Mouse (Mus musculus) ES-E14 (cell line): ENCODE data around the gene Elovl5. TPM values are rescaled to one million over a fixed set of nuclear protein-coding genes. Genes with fewer than 3 reads are reported as not detected.

Experiments
- DNase-seq: peaks from one replicate; pipeline ENCODE4 v3.0.0-alpha.2; 2013; ENCODE audit warnings: low read depth, low spot score
- H3K27ac ChIP-seq: 2 replicates; pipeline ENCODE4 v1.5.1; 2012; ENCODE audit warnings: low read depth, mild to moderate bottlenecking, low read length, moderate library complexity, mixed read lengths; ENCODE audit not compliant: poor library complexity, insufficient read depth, severe bottlenecking
- H3K36me3 ChIP-seq: 2 replicates; pipeline ENCODE4 v1.6.1; 2012; ENCODE audit warnings: mild to moderate bottlenecking, low read length, moderate library complexity, mixed read lengths; ENCODE audit not compliant: control insufficient read depth, poor library complexity, insufficient read depth, severe bottlenecking
- H3K4me1 ChIP-seq, 2 experiments: fragments of 150-350 bp in 1 of 2; sonication (generic) in 1 of 2; 2 replicates each; pipeline ENCODE4 v1.6.1; 2012; ENCODE audit warnings: low read length in 2 of 2, mild to moderate bottlenecking in 1 of 2, mixed read lengths in 1 of 2; ENCODE audit not compliant: control insufficient read depth in 2 of 2, insufficient read depth in 2 of 2, poor library complexity in 1 of 2
- H3K4me3 ChIP-seq, 2 experiments: fragments of 150-350 bp in 1 of 2; sonication (generic) in 1 of 2; 2 replicates each; pipeline ENCODE4 v1.5.1; 2012; ENCODE audit warnings: low read length in 2 of 2, low read depth in 1 of 2, mild to moderate bottlenecking in 1 of 2, mixed read lengths in 1 of 2; ENCODE audit not compliant: insufficient read depth in 1 of 2, poor library complexity in 1 of 2, severe bottlenecking in 1 of 2
- H3K9ac ChIP-seq: 2 replicates; pipeline ENCODE4 v1.6.1; 2012; ENCODE audit warnings: low read depth, mild to moderate bottlenecking, low read length, mixed read lengths; ENCODE audit not compliant: poor library complexity, insufficient read depth, severe bottlenecking
- H3K9me3 ChIP-seq: fragments of 150-350 bp; sonication (generic); 2 replicates; pipeline ENCODE4 v1.6.1; 2012; ENCODE audit warnings: low read depth, mild to moderate bottlenecking, low read length; ENCODE audit not compliant: control insufficient read depth, insufficient read depth
- CHD2 ChIP-seq: IDR thresholded peaks from 2 replicates; pipeline ENCODE4 v1.6.1; 2014; ENCODE audit warnings: mild to moderate bottlenecking, low read depth, low read length, inconsistent platforms
- HCFC1 ChIP-seq: IDR thresholded peaks from 2 replicates; pipeline ENCODE4 v1.6.1; 2012; ENCODE audit warnings: low read length, inconsistent platforms, borderline replicate concordance; ENCODE audit not compliant: insufficient read depth
- MAFK ChIP-seq: IDR thresholded peaks from 2 replicates; pipeline ENCODE4 v1.6.1; 2014; ENCODE audit warnings: mild to moderate bottlenecking, low read depth, low read length, inconsistent platforms; ENCODE audit not compliant: insufficient read depth
- ZC3H11A ChIP-seq: IDR thresholded peaks from 2 replicates; pipeline ENCODE4 v1.6.1; 2012; ENCODE audit warnings: low read depth, mild to moderate bottlenecking, inconsistent platforms, low read length, borderline replicate concordance
- ZNF384 ChIP-seq: IDR thresholded peaks from 2 replicates; pipeline ENCODE4 v1.6.1; 2012; ENCODE audit warnings: low read depth, low read length, inconsistent platforms
- in situ Hi-C, 2 experiments: fragments of 600-800 bp; cut with MboI; formaldehyde crosslinking; loops; one replicate each; pipeline ENCODE4 v1.15.1; 2025; ENCODE audit warnings: low sequenced_read_pairs in 2 of 2, inconsistent platforms in 1 of 2; ENCODE audit not compliant: unreplicated experiment in 2 of 2
- total RNA-seq: library from RNA; depleted of rRNA; stranded (reverse); fragments of 300-350 nt; gene quantifications from 2 replicates; pipeline ENCODE4 v1.2.3, GENCODE M21; 2012

Elovl5 gene
- total RNA-seq, 1 experiment = 118 TPM

DNA sequence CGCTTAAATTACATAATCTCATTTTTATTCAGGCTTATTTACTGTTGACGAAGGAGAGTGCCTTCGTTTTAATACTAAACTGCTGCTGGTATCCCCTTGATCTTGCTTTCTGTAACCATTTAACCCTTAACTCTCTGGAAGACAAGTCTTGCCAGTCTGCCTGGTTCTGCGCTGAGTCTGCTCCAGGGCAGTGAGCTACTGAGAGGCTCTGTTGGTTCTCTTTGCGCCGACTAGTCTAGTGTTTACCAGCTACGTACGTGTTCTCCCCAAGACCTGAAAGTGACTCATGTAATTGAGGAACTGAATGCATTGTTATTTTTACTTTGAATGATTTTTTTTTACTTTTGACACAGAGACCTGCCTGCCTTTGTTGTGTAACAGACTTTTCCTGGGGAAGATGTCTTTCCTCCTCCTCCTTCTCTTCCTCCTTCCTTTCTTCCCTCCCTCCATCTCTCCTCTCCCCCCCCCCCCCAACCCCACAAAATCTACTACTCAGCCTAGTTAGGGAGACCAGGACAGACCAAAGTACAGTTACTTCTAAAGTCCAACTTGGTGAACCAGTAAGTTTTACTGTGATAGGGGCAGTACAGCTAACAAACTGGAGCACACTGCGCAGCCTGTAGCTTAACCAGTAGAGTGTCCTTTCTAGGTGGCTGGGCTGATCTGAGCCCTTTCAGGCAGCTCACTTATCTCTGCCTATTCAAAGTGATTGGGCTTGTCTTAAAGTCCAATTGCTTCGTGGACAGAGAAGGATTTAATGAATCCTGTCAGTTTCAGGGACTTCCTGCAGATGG, 18.9 kb downstream of the Elovl5 start:
- no peak overlapping the region for H3K4me3 ChIP-seq

DNA sequence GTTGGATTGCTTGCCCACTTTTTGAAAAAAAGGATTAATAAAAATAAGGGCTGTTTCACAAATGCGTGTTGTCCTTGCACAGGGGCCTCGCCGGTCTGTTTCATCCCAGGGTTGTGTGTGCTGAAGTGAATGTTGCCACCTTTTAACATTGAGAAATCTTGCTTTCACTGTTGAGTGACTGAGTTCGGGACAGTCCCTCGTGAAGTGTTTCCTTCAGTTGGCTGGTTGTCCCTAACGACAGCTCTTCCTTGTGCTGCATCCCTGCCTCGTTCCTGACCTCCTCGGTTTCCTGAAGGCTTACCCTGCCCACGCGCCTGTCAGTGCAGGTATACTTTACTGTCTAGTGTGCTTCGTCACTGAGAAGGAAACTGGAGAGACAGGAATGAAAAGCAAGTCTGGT, 20.7 kb downstream of the Elovl5 start:
- Histone ChIP-seq H3K36me3 (no peaks in the 10 kb centered on the region), H3K9me3 (no peaks in the 10 kb centered on the region), H3K4me1 (peaks cover 0 to 19% of the 10 kb centered on the region in 2 experiments; a peak in 2 of 4 replicates), H3K27ac (no peak overlapping the region), H3K9ac (no peak overlapping the region), H3K4me3 (no peak overlapping the region)
- TF ChIP-seq MAFK (no peak), CHD2 (no peak), HCFC1 (no peak), ZNF384 (no peak), ZC3H11A (no peak)
- DNase-seq = no peak
- in situ Hi-C loops = no loop called here

More for the DNA sequence above, 18.9 kb downstream of the Elovl5 start:
- no peak overlapping the region for H3K27ac ChIP-seq
- in situ Hi-C loops = no loop called here
- peaks cover 0 to 17% of the 10 kb centered on the region in 2 experiments; a peak in 1 of 4 replicates for H3K4me1 ChIP-seq
- DNase-seq = no peak
- H3K9ac ChIP-seq = no peak overlapping the region
- H3K9me3 ChIP-seq = no peaks in the 10 kb centered on the region
- no peak for TF ChIP-seq ZC3H11A
- H3K36me3 ChIP-seq = no peaks in the 10 kb centered on the region

DNA sequence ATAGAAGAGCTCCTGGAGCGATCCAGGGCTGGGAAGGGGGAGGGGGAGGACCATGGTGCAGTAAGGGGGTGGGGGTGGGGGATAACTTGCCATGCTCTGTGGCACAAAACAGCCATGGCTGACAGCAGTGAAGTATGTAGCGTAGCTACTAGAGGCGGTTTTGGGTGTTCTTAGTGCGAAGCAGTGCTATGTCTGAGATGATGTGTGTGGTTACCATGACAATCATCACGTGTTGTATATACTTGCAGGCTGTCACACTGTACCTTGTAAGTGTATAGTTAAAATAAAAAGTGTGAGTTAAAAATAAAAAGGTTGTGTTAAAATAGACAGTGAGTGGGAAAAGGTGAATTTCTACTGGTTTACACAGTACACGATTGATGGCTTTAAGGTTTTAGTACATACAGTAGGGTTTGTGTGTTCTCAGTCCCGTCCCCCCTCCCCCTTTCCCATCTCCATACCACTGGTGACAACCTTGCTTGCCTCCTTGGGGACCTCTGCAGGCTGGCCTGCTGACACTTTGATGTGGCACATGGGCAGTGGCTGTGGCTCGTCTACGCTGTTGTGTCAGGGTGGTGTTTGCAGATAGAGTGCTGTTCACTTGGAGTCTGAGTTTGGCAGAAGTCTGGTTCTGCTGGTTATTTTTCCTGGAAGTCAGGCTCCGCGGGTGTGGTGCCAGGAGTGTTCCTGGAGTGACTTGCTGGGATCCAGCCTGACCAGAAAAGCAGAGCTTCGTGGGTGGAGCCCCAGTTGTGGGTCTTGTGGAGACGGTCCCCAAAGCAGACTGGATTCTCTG, 21.8 kb downstream of the Elovl5 start:
- Histone ChIP-seq H3K27ac (no peak overlapping the region), H3K36me3 (no peaks in the 10 kb centered on the region), H3K9me3 (no peaks in the 10 kb centered on the region), H3K9ac (no peak overlapping the region), H3K4me1 (peaks cover 0 to 19% of the 10 kb centered on the region in 2 experiments; a peak in 2 of 4 replicates), H3K4me3 (no peak overlapping the region)
- in situ Hi-C loops = no loop called here
- TF ChIP-seq CHD2 = no peak
- TF ChIP-seq HCFC1 = no peak
- TF ChIP-seq ZC3H11A = no peak
- TF ChIP-seq ZNF384 = no peak
- TF ChIP-seq MAFK = no peak
- DNase-seq = no peak

DNA sequence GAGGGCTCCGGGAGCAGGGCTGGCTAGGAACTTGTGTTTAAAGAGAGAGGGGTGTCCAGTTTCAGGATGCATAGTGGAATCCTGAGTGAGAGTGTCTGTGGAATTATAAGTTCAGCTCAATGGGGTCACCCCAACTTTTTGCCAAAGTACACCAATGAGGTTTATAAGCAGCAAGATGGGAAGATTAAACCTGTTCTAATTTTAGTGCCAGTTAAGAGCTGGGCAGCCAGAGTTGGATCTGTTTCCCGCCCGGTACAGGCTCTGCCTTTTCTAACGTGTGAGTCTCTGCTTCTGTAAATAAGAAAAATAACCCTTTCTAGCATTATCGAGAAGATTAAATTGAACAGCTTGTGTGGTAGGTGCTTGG, 22.4 kb downstream of the Elovl5 start:
- Histone ChIP-seq H3K9me3 (no peaks in the 10 kb centered on the region), H3K36me3 (no peaks in the 10 kb centered on the region), H3K4me3 (no peak overlapping the region), H3K4me1 (peaks cover 0 to 19% of the 10 kb centered on the region in 2 experiments; a peak in 2 of 4 replicates), H3K27ac (no peak overlapping the region), H3K9ac (no peak overlapping the region)
- DNase-seq = no peak
- in situ Hi-C loops = no loop called here
- TF ChIP-seq ZC3H11A = no peak
- TF ChIP-seq CHD2 = no peak
